Mouse (Mus musculus) lung, embryonic 16.5 days (tissue): ENCODE data around the gene Knl1. TPM values are rescaled to one million over a fixed set of nuclear protein-coding genes. Genes with fewer than 3 reads are reported as not detected.

Experiments used
- ATAC-seq: fragments of 200-750 bp; cut with Nextera tagmentation; 2 replicates; pipeline ENCODE4 v1.8.0; 2017; ENCODE audit warnings: low read depth, mild to moderate bottlenecking, moderate library complexity
- H3K27ac ChIP-seq: fragments of 300-500 bp; sonication (generic); 2 replicates; pipeline ENCODE4 v1.5.1; 2014; ENCODE audit warnings: mild to moderate bottlenecking, control low read depth, low read length
- H3K27me3 ChIP-seq: fragments of 300-500 bp; sonication (generic); 2 replicates; pipeline ENCODE4 v1.6.1; 2014; ENCODE audit warnings: low read depth, low read length, mixed read lengths; ENCODE audit not compliant: control insufficient read depth, insufficient read depth
- H3K36me3 ChIP-seq: fragments of 300-500 bp; sonication (generic); 2 replicates; pipeline ENCODE4 v1.6.1; 2014; ENCODE audit warnings: low read length; ENCODE audit not compliant: control insufficient read depth, insufficient read depth
- H3K4me1 ChIP-seq: fragments of 300-500 bp; sonication (generic); replicated peaks from 2 replicates; pipeline ENCODE4 v1.6.1; 2014; ENCODE audit warnings: low read length, mixed read lengths; ENCODE audit not compliant: control insufficient read depth, insufficient read depth
- H3K4me2 ChIP-seq: fragments of 300-500 bp; sonication (generic); 2 replicates; pipeline ENCODE4 v1.6.1; 2014; ENCODE audit warnings: low read depth, low read length, control low read depth
- H3K4me3 ChIP-seq: fragments of 300-500 bp; sonication (generic); 2 replicates; pipeline ENCODE4 v1.5.1; 2014; ENCODE audit warnings: mild to moderate bottlenecking, low read length, control low read depth
- H3K9ac ChIP-seq: fragments of 300-500 bp; sonication (generic); 2 replicates; pipeline ENCODE4 v1.6.1; 2014; ENCODE audit warnings: low read length, control low read depth
- H3K9me3 ChIP-seq: fragments of 300-500 bp; sonication (generic); 2 replicates; pipeline ENCODE4 v1.6.1; 2016; ENCODE audit warnings: low read length; ENCODE audit not compliant: control insufficient read depth
- WGBS: fragments of 180-500 bp; shearing (Covaris S2); extraction: QIAGEN DNeasy Blood & Tissue Kit; methylation state at CpG from one replicate; pipeline ENCODE4 v1.1.7; 2014; 5-methylcytosine and 5-hydroxymethylcytosine counted together
- polyA plus RNA-seq: library from polyadenylated mRNA; unstranded; fragments of >200 nt; fragmentation: Nextera tagmentation; extraction: Ambion mirVana; gene quantifications from 2 replicates; pipeline ENCODE4 v1.2.1, GENCODE M21; 2015

Gene Knl1
- polyA plus RNA-seq, 1 experiment from 2014 or later: 62.8 TPM

GRCm38 (mm10) chr2:119086156-119086555, 39.2 kb downstream of the Knl1 start:
- Histone ChIP-seq H3K4me2 (no peak overlapping the region), H3K27me3 (no peaks in the 10 kb centered on the region), H3K27ac (no peak overlapping the region), H3K4me1 (no peaks in the 10 kb centered on the region), H3K9ac (no peak overlapping the region), H3K9me3 (no peaks in the 10 kb centered on the region), H3K4me3 (no peak overlapping the region), H3K36me3 (peaks cover 19% of the 10 kb centered on the region)
- WGBS: 84% methylated on average over 2 of the region's 2 CpGs
- ATAC-seq: no peak

- no peak overlapping the region for H3K4me3 ChIP-seq
- H3K36me3 ChIP-seq: peaks cover 26% of the 10 kb centered on the region
- no peak overlapping the region for H3K4me2 ChIP-seq
- H3K9ac ChIP-seq: no peak overlapping the region
- ATAC-seq: no peak
- no peaks in the 10 kb centered on the region for H3K9me3 ChIP-seq
- H3K27me3 ChIP-seq: no peaks in the 10 kb centered on the region
- no peaks in the 10 kb centered on the region for H3K4me1 ChIP-seq
- H3K27ac ChIP-seq: no peak overlapping the region
These were observed 54.6 kb downstream of the Knl1 start for GRCm38 (mm10) chr2:119101552-119101951.

GRCm38 (mm10) chr2:119106583-119106982, 59.7 kb downstream of the Knl1 start:
- Histone ChIP-seq H3K4me1 (peaks cover under 1% of the 10 kb centered on the region; the same call in 1 of the 2 replicates), H3K9me3 (no peaks in the 10 kb centered on the region), H3K36me3 (peaks cover 22% of the 10 kb centered on the region), H3K27me3 (no peaks in the 10 kb centered on the region), H3K27ac (no peak overlapping the region), H3K9ac (no peak overlapping the region), H3K4me3 (no peak overlapping the region), H3K4me2 (no peak overlapping the region)
- WGBS: 69% methylated on average over 5 of the region's 5 CpGs
- ATAC-seq: no peak

GRCm38 (mm10) chr2:119108554-119108953, 61.6 kb downstream of the Knl1 start:
- WGBS: 43% methylated on average over 4 of the region's 4 CpGs
- ATAC-seq: no peak

GRCm38 (mm10) chr2:119111060-119111459, 64.1 kb downstream of the Knl1 start:
- Histone ChIP-seq H3K27ac (no peak overlapping the region), H3K4me1 (peaks cover 15% of the 10 kb centered on the region), H3K4me2 (no peak overlapping the region), H3K36me3 (peaks cover 4% of the 10 kb centered on the region), H3K4me3 (no peak overlapping the region), H3K9ac (no peak overlapping the region), H3K27me3 (no peaks in the 10 kb centered on the region), H3K9me3 (no peaks in the 10 kb centered on the region)
- no peak for ATAC-seq
- 82% methylated on average over 3 of the region's 3 CpGs for WGBS

More at GRCm38 (mm10) chr2:119108554-119108953, 61.6 kb downstream of the Knl1 start:
- Histone ChIP-seq H3K9ac (no peak overlapping the region), H3K27me3 (no peaks in the 10 kb centered on the region), H3K4me2 (no peak overlapping the region), H3K4me1 (peaks cover 8% of the 10 kb centered on the region), H3K36me3 (peaks cover 8% of the 10 kb centered on the region), H3K27ac (no peak overlapping the region), H3K9me3 (no peaks in the 10 kb centered on the region), H3K4me3 (no peak overlapping the region)

GRCm38 (mm10) chr2:119112438-119113112, 65.7 kb downstream of the Knl1 start, which contains the start of gene Rad51:
Rad51 (plus strand) TSS chr2:119112793.
- ATAC-seq: peak; percentile 96
- under 1% methylated on average over 51 of the region's 51 CpGs for WGBS
- peaks cover 4% of the 10 kb centered on the region for H3K36me3 ChIP-seq
- no peaks in the 10 kb centered on the region for H3K9me3 ChIP-seq
- H3K4me1 ChIP-seq: peaks cover 15% of the 10 kb centered on the region
- peak within 1 kb of the TSS; percentile 75 for H3K9ac ChIP-seq
- peak within 1 kb of the TSS; percentile 87 for H3K4me3 ChIP-seq
- H3K27me3 ChIP-seq: no peaks in the 10 kb centered on the region
- peak within 1 kb of the TSS; percentile 86 for H3K4me2 ChIP-seq
- peak within 1 kb of the TSS; percentile 98 for H3K27ac ChIP-seq

- H3K36me3 ChIP-seq: peaks cover 4% of the 10 kb centered on the region
- H3K4me1 ChIP-seq: peaks cover 15% of the 10 kb centered on the region
- peak overlapping the region; percentile 87 for H3K4me3 ChIP-seq
- no peak; the same call in 1 of the 2 replicates for ATAC-seq
- 7% methylated on average over 20 of the region's 20 CpGs for WGBS
- peak overlapping the region; percentile 75 for H3K9ac ChIP-seq
- peak overlapping the region; percentile 98 for H3K27ac ChIP-seq
- peak overlapping the region; percentile 86 for H3K4me2 ChIP-seq
- no peaks in the 10 kb centered on the region for H3K9me3 ChIP-seq
- no peaks in the 10 kb centered on the region for H3K27me3 ChIP-seq
These were observed 66.4 kb downstream of the Knl1 start for GRCm38 (mm10) chr2:119113121-119113925.

GRCm38 (mm10) chr2:119136346-119136898, 89.5 kb downstream of the Knl1 start:
- no peaks in the 10 kb centered on the region for H3K27me3 ChIP-seq
- H3K4me3 ChIP-seq: no peak overlapping the region
- no peak overlapping the region for H3K9ac ChIP-seq
- peaks cover 35% of the 10 kb centered on the region for H3K36me3 ChIP-seq
- no peak overlapping the region for H3K27ac ChIP-seq
- ATAC-seq: no peak
- H3K4me1 ChIP-seq: no peaks in the 10 kb centered on the region
- H3K4me2 ChIP-seq: no peak overlapping the region
- WGBS: 66% methylated on average over 5 of the region's 5 CpGs
- H3K9me3 ChIP-seq: no peaks in the 10 kb centered on the region

- ATAC-seq: no peak
These were observed 98.3 kb downstream of the Knl1 start for GRCm38 (mm10) chr2:119145199-119145598.

More at GRCm38 (mm10) chr2:119145199-119145598, 98.3 kb downstream of the Knl1 start:
- H3K27ac ChIP-seq: no peak overlapping the region
- 86% methylated on average over 2 of the region's 2 CpGs for WGBS
- H3K9ac ChIP-seq: no peak overlapping the region
- H3K36me3 ChIP-seq: peaks cover 34% of the 10 kb centered on the region
- no peaks in the 10 kb centered on the region for H3K4me1 ChIP-seq
- no peaks in the 10 kb centered on the region for H3K9me3 ChIP-seq
- no peak overlapping the region for H3K4me2 ChIP-seq
- no peaks in the 10 kb centered on the region for H3K27me3 ChIP-seq
- no peak overlapping the region for H3K4me3 ChIP-seq
